Mouse (Mus musculus): Measurements from ENCODE around the gene Osbpl6. TPM values are rescaled to one million over a fixed set of nuclear protein-coding genes. Genes with fewer than 3 reads are reported as not detected.

Osbpl6 gene
- polyA plus RNA-seq, 1 experiment from 2014 or later, result 23.1 TPM

GRCm38 (mm10) chr2:76549316-76549715 lies 143.0 kb downstream of the Osbpl6 start:
- no peaks in the 10 kb centered on the region for H3K4me1 ChIP-seq (ENCODE audit: control insufficient read depth, insufficient read depth, low read length)
- WGBS, result 89% methylated on average over 12 of the region's 12 CpGs
- H3K36me3 ChIP-seq (ENCODE audit: control insufficient read depth, insufficient read depth, low read length), result no peaks in the 10 kb centered on the region; the same call in 1 of the 2 replicates
- no peak for ATAC-seq
- H3K4me3 ChIP-seq (ENCODE audit: low read depth, low read length), result no peak overlapping the region
- no peaks in the 10 kb centered on the region for H3K27me3 ChIP-seq (ENCODE audit: control insufficient read depth, insufficient read depth, low read depth, low read length)
- no peaks in the 10 kb centered on the region for H3K9me3 ChIP-seq (replicated peaks; ENCODE audit: control insufficient read depth, low read length, poor library complexity, severe bottlenecking)
- H3K4me2 ChIP-seq (ENCODE audit: low read length), result no peak overlapping the region
- H3K9ac ChIP-seq (ENCODE audit: low read depth, low read length), result no peak overlapping the region
- H3K27ac ChIP-seq (ENCODE audit: low read length), result no peak overlapping the region

- no peak for ATAC-seq
- no peaks in the 10 kb centered on the region for H3K4me1 ChIP-seq (ENCODE audit: control insufficient read depth, insufficient read depth, low read length)
- WGBS, result 84% methylated on average over 11 of the region's 11 CpGs
- no peaks in the 10 kb centered on the region for H3K9me3 ChIP-seq (replicated peaks; ENCODE audit: control insufficient read depth, low read length, poor library complexity, severe bottlenecking)
- H3K4me3 ChIP-seq (ENCODE audit: low read depth, low read length), result no peak overlapping the region
- H3K4me2 ChIP-seq (ENCODE audit: low read length), result no peak overlapping the region
- no peaks in the 10 kb centered on the region for H3K27me3 ChIP-seq (ENCODE audit: control insufficient read depth, insufficient read depth, low read depth, low read length)
- peaks cover 7% of the 10 kb centered on the region for H3K36me3 ChIP-seq (ENCODE audit: control insufficient read depth, insufficient read depth, low read length)
- no peak overlapping the region for H3K9ac ChIP-seq (ENCODE audit: low read depth, low read length)
- H3K27ac ChIP-seq (ENCODE audit: low read length), result no peak overlapping the region
These were observed 149.7 kb downstream of the Osbpl6 start for GRCm38 (mm10) chr2:76555852-76556558.

- H3K4me1 ChIP-seq (ENCODE audit: control insufficient read depth, insufficient read depth, low read length), result no peaks in the 10 kb centered on the region
- H3K4me2 ChIP-seq (ENCODE audit: low read length), result no peak overlapping the region
- WGBS, result 89% methylated on average over 10 of the region's 10 CpGs
- no peak overlapping the region for H3K27ac ChIP-seq (ENCODE audit: low read length)
- H3K4me3 ChIP-seq (ENCODE audit: low read depth, low read length), result no peak overlapping the region
- H3K36me3 ChIP-seq (ENCODE audit: control insufficient read depth, insufficient read depth, low read length), result peaks cover 4% of the 10 kb centered on the region
- H3K9ac ChIP-seq (ENCODE audit: low read depth, low read length), result no peak overlapping the region
- ATAC-seq, result no peak
- no peaks in the 10 kb centered on the region for H3K27me3 ChIP-seq (ENCODE audit: control insufficient read depth, insufficient read depth, low read depth, low read length)
- no peaks in the 10 kb centered on the region for H3K9me3 ChIP-seq (replicated peaks; ENCODE audit: control insufficient read depth, low read length, poor library complexity, severe bottlenecking)
These were observed 153.8 kb downstream of the Osbpl6 start for GRCm38 (mm10) chr2:76560146-76560545.

- no peak overlapping the region for H3K4me2 ChIP-seq (ENCODE audit: low read length)
These were observed 157.6 kb downstream of the Osbpl6 start for GRCm38 (mm10) chr2:76563862-76564261.

DNA sequence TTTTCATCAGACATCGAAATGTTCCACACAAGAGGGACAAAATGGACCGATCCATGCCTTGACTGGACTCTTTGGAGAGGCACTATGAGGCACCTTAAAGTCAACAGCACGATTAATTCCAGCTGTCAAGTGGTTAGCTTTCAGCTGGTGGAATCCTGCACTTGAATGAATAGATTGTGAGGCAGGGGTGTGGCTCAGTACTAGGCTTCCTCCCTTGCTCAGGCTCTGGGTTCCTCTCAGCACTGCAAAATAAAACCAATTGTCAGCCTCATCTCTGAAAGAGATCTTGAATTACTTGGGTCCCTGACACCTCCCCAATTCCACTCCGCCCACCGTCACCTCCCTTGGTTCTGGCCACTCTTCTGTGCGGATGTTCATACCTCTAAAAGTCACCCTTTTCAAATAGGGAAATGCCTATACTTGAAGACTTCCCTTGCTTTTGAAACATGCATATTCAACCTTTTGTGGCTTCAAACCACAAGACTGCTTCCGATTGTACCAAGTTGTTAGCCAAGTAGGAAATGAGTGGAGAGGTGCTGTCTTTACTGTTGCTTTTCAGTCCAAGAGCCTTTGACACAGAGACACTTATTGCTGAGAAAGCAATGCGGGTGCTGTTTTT lies 160.7 kb downstream of the Osbpl6 start:
- no peak overlapping the region for H3K4me3 ChIP-seq (ENCODE audit: low read depth, low read length)
- no peak overlapping the region for H3K27ac ChIP-seq (ENCODE audit: low read length)
- no peaks in the 10 kb centered on the region for H3K27me3 ChIP-seq (ENCODE audit: control insufficient read depth, insufficient read depth, low read depth, low read length)
- H3K9ac ChIP-seq (ENCODE audit: low read depth, low read length), result no peak overlapping the region
- no peaks in the 10 kb centered on the region for H3K4me1 ChIP-seq (ENCODE audit: control insufficient read depth, insufficient read depth, low read length)
- ATAC-seq, result no peak
- 88% methylated on average over 8 of the region's 8 CpGs for WGBS
- no peaks in the 10 kb centered on the region for H3K9me3 ChIP-seq (replicated peaks; ENCODE audit: control insufficient read depth, low read length, poor library complexity, severe bottlenecking)
- H3K36me3 ChIP-seq (ENCODE audit: control insufficient read depth, insufficient read depth, low read length), result peaks cover 9% of the 10 kb centered on the region; the same call in 1 of the 2 replicates
- H3K4me2 ChIP-seq (ENCODE audit: low read length), result no peak overlapping the region

More at GRCm38 (mm10) chr2:76563862-76564261, 157.6 kb downstream of the Osbpl6 start:
- Histone ChIP-seq H3K36me3 (ENCODE audit: control insufficient read depth, insufficient read depth, low read length) (peaks cover 9% of the 10 kb centered on the region; the same call in 1 of the 2 replicates), H3K27me3 (ENCODE audit: control insufficient read depth, insufficient read depth, low read depth, low read length) (no peaks in the 10 kb centered on the region), H3K4me3 (ENCODE audit: low read depth, low read length) (no peak overlapping the region), H3K4me1 (ENCODE audit: control insufficient read depth, insufficient read depth, low read length) (no peaks in the 10 kb centered on the region), H3K9me3 (replicated peaks; ENCODE audit: control insufficient read depth, low read length, poor library complexity, severe bottlenecking) (no peaks in the 10 kb centered on the region), H3K27ac (ENCODE audit: low read length) (no peak overlapping the region), H3K9ac (ENCODE audit: low read depth, low read length) (no peak overlapping the region)
- ATAC-seq, result no peak
- WGBS, result 74% methylated on average over 4 of the region's 4 CpGs

DNA sequence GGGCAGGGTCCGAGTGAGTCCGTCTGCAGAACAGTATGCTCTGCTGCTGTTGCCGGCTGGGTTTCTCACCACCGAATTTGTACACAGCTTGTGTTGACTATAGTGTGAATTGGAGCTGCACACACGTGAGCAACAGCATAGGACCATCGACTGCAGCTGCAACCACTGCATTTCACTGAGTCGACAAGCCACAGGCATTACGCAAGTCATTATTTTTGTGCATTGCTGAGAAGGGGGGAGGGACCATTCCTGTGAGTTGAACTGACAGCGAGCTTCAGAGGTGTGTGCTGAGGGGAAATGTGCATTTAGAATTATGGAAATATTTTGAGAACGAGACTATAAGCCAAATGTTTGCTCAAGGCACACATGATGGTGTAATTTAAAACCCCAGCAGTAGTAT lies 165.2 kb downstream of the Osbpl6 start:
- Histone ChIP-seq H3K27me3 (ENCODE audit: control insufficient read depth, insufficient read depth, low read depth, low read length) (no peaks in the 10 kb centered on the region), H3K4me2 (ENCODE audit: low read length) (no peak overlapping the region), H3K4me3 (ENCODE audit: low read depth, low read length) (no peak overlapping the region), H3K4me1 (ENCODE audit: control insufficient read depth, insufficient read depth, low read length) (no peaks in the 10 kb centered on the region), H3K9ac (ENCODE audit: low read depth, low read length) (no peak overlapping the region), H3K27ac (ENCODE audit: low read length) (no peak overlapping the region), H3K36me3 (ENCODE audit: control insufficient read depth, insufficient read depth, low read length) (0 out of 2 replicates have a peak, but pooled peaks cover 4% of the 10 kb centered on the region), H3K9me3 (replicated peaks; ENCODE audit: control insufficient read depth, low read length, poor library complexity, severe bottlenecking) (no peaks in the 10 kb centered on the region)
- WGBS, result 67% methylated on average over 10 of the region's 10 CpGs
- ATAC-seq, result peak; percentile 67; the same call in 1 of the 2 replicates

- no peak overlapping the region for H3K4me2 ChIP-seq (ENCODE audit: low read length)
- 75% methylated on average over 8 of the region's 8 CpGs for WGBS
These were observed 172.6 kb downstream of the Osbpl6 start for GRCm38 (mm10) chr2:76578911-76579310.

DNA sequence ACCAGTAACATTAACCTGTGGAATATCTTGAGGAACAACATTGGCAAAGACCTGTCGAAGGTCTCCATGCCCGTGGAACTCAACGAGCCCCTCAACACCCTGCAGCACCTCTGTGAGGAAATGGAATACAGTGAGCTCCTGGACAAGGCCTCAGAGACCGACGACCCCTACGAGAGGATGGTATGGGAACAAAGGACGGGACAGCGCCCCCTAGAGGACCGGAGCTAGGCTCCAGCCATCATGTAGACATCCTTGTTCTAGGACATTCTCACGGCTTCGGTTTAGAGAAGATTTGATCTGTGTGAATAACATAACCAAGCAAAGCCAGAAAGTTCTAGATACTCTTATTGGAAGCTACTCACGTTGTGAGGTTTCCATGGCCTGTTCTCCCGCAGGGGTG lies 178.8 kb downstream of the Osbpl6 start:
- 95% methylated on average over 13 of the region's 13 CpGs for WGBS
- H3K4me3 ChIP-seq (ENCODE audit: low read depth, low read length), result no peak overlapping the region
- no peaks in the 10 kb centered on the region for H3K9me3 ChIP-seq (replicated peaks; ENCODE audit: control insufficient read depth, low read length, poor library complexity, severe bottlenecking)
- no peaks in the 10 kb centered on the region for H3K4me1 ChIP-seq (ENCODE audit: control insufficient read depth, insufficient read depth, low read length)
- H3K9ac ChIP-seq (ENCODE audit: low read depth, low read length), result no peak overlapping the region
- no peak overlapping the region for H3K27ac ChIP-seq (ENCODE audit: low read length)
- H3K4me2 ChIP-seq (ENCODE audit: low read length), result no peak overlapping the region
- peaks cover 26% of the 10 kb centered on the region for H3K36me3 ChIP-seq (ENCODE audit: control insufficient read depth, insufficient read depth, low read length)
- no peaks in the 10 kb centered on the region for H3K27me3 ChIP-seq (ENCODE audit: control insufficient read depth, insufficient read depth, low read depth, low read length)
- no peak for ATAC-seq

More at GRCm38 (mm10) chr2:76578911-76579310, 172.6 kb downstream of the Osbpl6 start:
- H3K27me3 ChIP-seq (ENCODE audit: control insufficient read depth, insufficient read depth, low read depth, low read length), result no peaks in the 10 kb centered on the region
- no peak for ATAC-seq
- H3K4me1 ChIP-seq (ENCODE audit: control insufficient read depth, insufficient read depth, low read length), result no peaks in the 10 kb centered on the region
- H3K36me3 ChIP-seq (ENCODE audit: control insufficient read depth, insufficient read depth, low read length), result peaks cover 8% of the 10 kb centered on the region; the same call in 1 of the 2 replicates
- no peak overlapping the region for H3K4me3 ChIP-seq (ENCODE audit: low read depth, low read length)
- no peaks in the 10 kb centered on the region for H3K9me3 ChIP-seq (replicated peaks; ENCODE audit: control insufficient read depth, low read length, poor library complexity, severe bottlenecking)
- H3K9ac ChIP-seq (ENCODE audit: low read depth, low read length), result no peak overlapping the region
- H3K27ac ChIP-seq (ENCODE audit: low read length), result no peak overlapping the region

DNA sequence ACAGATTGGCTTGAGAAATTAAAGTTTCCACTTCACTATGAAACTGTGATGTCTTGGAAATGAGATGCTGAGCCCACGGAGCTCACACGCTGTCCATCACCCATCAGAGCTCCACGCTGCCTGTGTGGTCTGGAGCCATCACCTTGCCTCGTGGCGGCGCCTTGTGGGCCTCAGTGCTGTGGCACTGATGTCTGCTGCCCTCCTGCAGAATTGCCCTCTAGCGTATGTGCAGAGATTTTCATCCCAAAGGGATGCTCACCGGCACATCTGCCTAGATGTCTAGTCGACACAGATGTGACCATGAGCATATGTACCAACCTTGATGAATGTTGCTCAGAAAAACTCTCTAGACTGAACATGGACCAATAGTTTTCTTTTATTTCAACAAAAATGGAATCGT lies 180.6 kb downstream of the Osbpl6 start:
- Histone ChIP-seq H3K9me3 (replicated peaks; ENCODE audit: control insufficient read depth, low read length, poor library complexity, severe bottlenecking) (no peaks in the 10 kb centered on the region), H3K27ac (ENCODE audit: low read length) (no peak overlapping the region), H3K9ac (ENCODE audit: low read depth, low read length) (no peak overlapping the region), H3K4me1 (ENCODE audit: control insufficient read depth, insufficient read depth, low read length) (no peaks in the 10 kb centered on the region), H3K27me3 (ENCODE audit: control insufficient read depth, insufficient read depth, low read depth, low read length) (no peaks in the 10 kb centered on the region), H3K4me3 (ENCODE audit: low read depth, low read length) (no peak overlapping the region), H3K36me3 (ENCODE audit: control insufficient read depth, insufficient read depth, low read length) (peaks cover 32% of the 10 kb centered on the region), H3K4me2 (ENCODE audit: low read length) (no peak overlapping the region)
- no peak for ATAC-seq
- WGBS, result 72% methylated on average over 10 of the region's 10 CpGs
